In the genomic region with DNA sequence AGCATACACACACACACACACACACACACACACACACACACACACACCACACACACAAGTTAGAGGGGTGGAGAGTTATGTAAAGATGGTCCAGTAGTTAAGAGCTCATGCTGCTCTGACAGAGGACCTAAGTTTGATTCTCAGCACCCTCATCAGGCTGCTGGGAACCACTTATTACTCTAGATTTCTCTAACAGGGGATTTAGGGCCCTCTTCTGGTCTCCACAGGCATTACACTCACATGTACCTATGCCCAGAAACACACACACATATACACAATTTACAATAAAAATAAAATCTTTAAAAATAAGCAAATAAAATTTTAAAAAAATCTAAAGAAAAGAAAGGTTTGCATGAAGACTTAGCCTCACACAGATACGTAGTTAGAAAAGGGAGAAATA, we compare ENCODE assay signal across 27 mouse cellular contexts. TPM values are rescaled to one million over a fixed set of nuclear protein-coding genes. Genes with fewer than 3 reads are reported as not detected.
DNase-seq lines count a peak whose midpoint lies in the region; TF ChIP-seq lines count a peak whose summit lies in the region.
"Had no signal": no experiment of that assay in that cellular context is flagged by ENCODE, and none has a peak within 500 bp of the region (broad histone marks: within the 10 kb centered on the region; RNA-seq: fewer than 3 reads in every experiment).

No protein-coding gene starts in this region.

- DNase-seq in layer of hippocampus, adult 2 months (ENCODE audit: low spot score in 2 of 2) = no peak
- DNase-seq in layer of hippocampus, adult 9-11 months = no peak
- peak; percentile 65 for DNase-seq in ES-CJ7 (ENCODE audit: low read depth, low spot score)
- DNase-seq in ZHBTc4 (ENCODE audit: low read depth, low spot score) = peak; percentile 58
- DNase-seq in retina, postnatal 1 day = no peak
- no peak for DNase-seq in thymus, postnatal 10 days (ENCODE audit: low spot score in 2 of 2)
- no peak for DNase-seq in left cerebral cortex, postnatal 14 days (ENCODE audit: low spot score in 2 of 2)
- DNase-seq: adrenal gland, adult 8-10 months; adrenal gland, postnatal 25 days; cerebellum, adult 18-20 months; cerebellum, adult 9-10 months; cerebellum, postnatal 14 days; forebrain, postnatal 0 days; gastrocnemius, adult 2 months; gastrocnemius, postnatal 14 days; heart, adult 11 months; heart, postnatal 10 days; heart, postnatal 36 days had no signal

- H3K27me3 ChIP-seq in E14TG2a.4 (ENCODE audit: insufficient read depth, low read length) = no peaks in the 10 kb centered on the region
- H3K27me3 ChIP-seq: CH12.LX; heart, embryonic 12.5 days; heart, embryonic 15.5 days; Patski had no signal

- H3K4me1 ChIP-seq in E14TG2a.4 (replicated peaks; ENCODE audit: low read depth, low read length) = peaks cover 29% of the 10 kb centered on the region
- H3K4me1 ChIP-seq: heart, embryonic 15.5 days had no signal

- H3K4me3 ChIP-seq in layer of hippocampus, adult 2 months = no peak overlapping the region
- no peak overlapping the region for H3K4me3 ChIP-seq in E14TG2a.4 (replicated peaks; ENCODE audit: low read length)
- H3K4me3 ChIP-seq: forebrain, embryonic 10.5 days; gastrocnemius, adult 2 months; heart, embryonic 12.5 days; heart, embryonic 15.5 days had no signal

- TF ChIP-seq CTCF in layer of hippocampus, adult 2 months (conservative IDR thresholded peaks at IDR 0.05) = peak; percentile 31
- peak; percentile 50 for TF ChIP-seq CTCF in E14TG2a.4 (conservative IDR thresholded peaks at IDR 0.05; ENCODE audit: low read length)

- H3K27ac ChIP-seq in layer of hippocampus, adult 2 months = no peak overlapping the region
- H3K27ac ChIP-seq: forebrain, embryonic 10.5 days; gastrocnemius, adult 2 months; heart, embryonic 15.5 days; hindbrain, embryonic 14.5 days; hindbrain, postnatal 0 days had no signal

- no peaks in the 10 kb centered on the region for H3K36me3 ChIP-seq in E14TG2a.4 (ENCODE audit: insufficient read depth, low read length)
- H3K36me3 ChIP-seq: forebrain, embryonic 10.5 days; G1E; heart, embryonic 12.5 days; heart, embryonic 15.5 days had no signal

- H3K9me3 ChIP-seq in E14TG2a.4 (ENCODE audit: low read length) = no peaks in the 10 kb centered on the region
- H3K9me3 ChIP-seq: forebrain, embryonic 10.5 days; heart, embryonic 12.5 days; heart, embryonic 15.5 days had no signal

- intact Hi-C loops in left cerebral cortex, postnatal 14 days (cut with DNase I) = no loop called here

RNA-seq across cellular contexts. Expression of a gene that starts 4.3 kb away (rescaled TPM):
- 10 to 100 TPM; 32.3 to 33.5 TPM for total RNA-seq in layer of hippocampus, adult 2 months (2021)
- 10 to 100 TPM; 37.4 to 40.1 TPM for total RNA-seq in left cerebral cortex, postnatal 14 days (2021)

Comparison
In these comparisons a context has a peak if more than half of its experiments do, and no peak if none do; other contexts are left out.
1. DNase-seq: peak in ES-CJ7 (single experiment) and ZHBTc4 (single experiment); none in layer of hippocampus, adult 2 months (0 of 2), layer of hippocampus, adult 9-11 months (single experiment), retina, postnatal 1 day (single experiment), thymus, postnatal 10 days (0 of 2) and left cerebral cortex, postnatal 14 days (0 of 2).